In genomic region chr7:70624727-70625642, GRCm38 (mm10) we compare ENCODE assay signal across 8 mouse cellular contexts.
DNase-seq lines count a peak whose midpoint lies in the region; ATAC-seq and TF ChIP-seq lines count a peak whose summit lies in the region.

No protein-coding gene starts in this region.

- 0 out of 2 replicates have a peak, but pooled peaks cover 2% of the 10 kb centered on the region for H3K27me3 ChIP-seq in liver, postnatal 0 days (ENCODE audit: insufficient read depth, low read length)
- H3K27me3 ChIP-seq in neural tube, embryonic 15.5 days (replicated peaks): peaks cover 4% of the 10 kb centered on the region; the same call in 1 of the 2 replicates

- peak overlapping the region; percentile 81 for H3K27ac ChIP-seq in liver, postnatal 0 days (ENCODE audit: low read depth)
- no peak overlapping the region for H3K27ac ChIP-seq in neural tube, embryonic 15.5 days (replicated peaks)

- 2% methylated on average over 30 of the region's 30 CpGs for WGBS in liver, postnatal 0 days (ENCODE audit: insufficient replicate concordance)
- 1% methylated on average over 29 of the region's 30 CpGs for WGBS in neural tube, embryonic 15.5 days

- DNase-seq in adrenal gland, adult 2 months: peak; percentile 76
- DNase-seq in heart, adult 18-20 months: peak; percentile 53 to 66
- DNase-seq in kidney, adult 11 months: peak; percentile 84
- DNase-seq in liver, postnatal 0 days: peak; percentile 65
- no peak for DNase-seq in thymus, postnatal 36 days

- H3K36me3 ChIP-seq in liver, postnatal 0 days (replicated peaks; ENCODE audit: insufficient read depth, low read length): no peaks in the 10 kb centered on the region
- no peaks in the 10 kb centered on the region for H3K36me3 ChIP-seq in neural tube, embryonic 15.5 days

- ATAC-seq in common myeloid progenitor, adult 5-6 weeks (replicated peaks; ENCODE audit: low read depth, poor library complexity, severe bottlenecking): peak; percentile 42; the same call in 1 of the 2 replicates
- peak; percentile 75 for ATAC-seq in liver, postnatal 0 days
- peak; percentile 84 for ATAC-seq in neural tube, embryonic 15.5 days (ENCODE audit: low FRiP score)
- no peak for ATAC-seq in inflammation-experienced regulatory T-cells, adult 6 months

- TF ChIP-seq EP300 in liver, postnatal 0 days (IDR thresholded peaks at IDR 0.05; ENCODE audit: low read depth): no peak

- H3K9me3 ChIP-seq in liver, postnatal 0 days (ENCODE audit: low read length): no peaks in the 10 kb centered on the region
- no peaks in the 10 kb centered on the region for H3K9me3 ChIP-seq in neural tube, embryonic 15.5 days (replicated peaks)

- peak overlapping the region; percentile 65 for H3K4me2 ChIP-seq in liver, postnatal 0 days (ENCODE audit: low read depth, low read length)
- H3K4me2 ChIP-seq in neural tube, embryonic 15.5 days: peak overlapping the region; percentile 54

- H3K9ac ChIP-seq in liver, postnatal 0 days (replicated peaks): no peak overlapping the region; the same call in 1 of the 2 replicates
- no peak overlapping the region for H3K9ac ChIP-seq in neural tube, embryonic 15.5 days (replicated peaks)

- peak overlapping the region; percentile 15; the same call in 1 of the 2 replicates for H3K4me3 ChIP-seq in liver, postnatal 0 days (ENCODE audit: low read depth, low read length)
- peak overlapping the region; percentile 24 for H3K4me3 ChIP-seq in neural tube, embryonic 15.5 days (replicated peaks)

- no peak for TF ChIP-seq CTCF in liver, postnatal 0 days (IDR thresholded peaks at IDR 0.05; ENCODE audit: low read depth)

- peaks cover 3% of the 10 kb centered on the region for H3K4me1 ChIP-seq in liver, postnatal 0 days (ENCODE audit: insufficient read depth)
- H3K4me1 ChIP-seq in neural tube, embryonic 15.5 days: peaks cover 26% of the 10 kb centered on the region

Comparison
In these comparisons a context has a peak if more than half of its experiments do, and no peak if none do; other contexts are left out.
1. DNase-seq: peak in adrenal gland, adult 2 months (single experiment), heart, adult 18-20 months (2 of 2), kidney, adult 11 months (single experiment) and liver, postnatal 0 days (single experiment); none in thymus, postnatal 36 days (0 of 2).